ENCODE assay signal across 18 mouse cellular contexts in the genomic region with DNA sequence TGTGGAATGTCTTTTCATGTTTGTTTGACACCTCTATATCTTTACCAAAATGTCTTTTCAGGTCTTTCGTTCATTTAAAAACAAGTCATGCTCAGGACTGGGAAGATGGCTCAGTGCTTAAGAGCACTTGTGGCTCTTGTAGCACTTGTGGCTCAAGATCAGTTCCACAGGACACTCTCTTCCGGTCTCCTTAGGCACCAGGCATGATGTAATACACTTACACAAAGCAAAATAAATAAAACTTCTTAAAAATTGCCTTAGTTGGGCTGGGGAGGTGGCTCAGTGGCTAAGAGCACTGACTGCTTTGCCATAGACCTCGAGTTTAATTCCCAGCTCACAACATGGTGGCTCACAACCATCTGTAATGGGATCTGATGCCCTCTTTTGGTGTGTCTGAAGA. TPM values are rescaled to one million over a fixed set of nuclear protein-coding genes. Genes with fewer than 3 reads are reported as not detected.
"Had no signal": no experiment of that assay in that cellular context is flagged by ENCODE, and none has a peak within 500 bp of the region (broad histone marks: within the 10 kb centered on the region; RNA-seq: fewer than 3 reads in every experiment).

No protein-coding gene starts in this region.

- H3K4me3 ChIP-seq: neural tube, embryonic 13.5 days; neural tube, embryonic 15.5 days; stomach, embryonic 15.5 days had no signal

- H3K9ac ChIP-seq: neural tube, embryonic 13.5 days; neural tube, embryonic 15.5 days; stomach, embryonic 15.5 days had no signal

- H3K4me1 ChIP-seq: neural tube, embryonic 13.5 days; neural tube, embryonic 15.5 days; stomach, embryonic 15.5 days had no signal

- H3K27me3 ChIP-seq: neural tube, embryonic 13.5 days; neural tube, embryonic 15.5 days; stomach, embryonic 15.5 days had no signal

- H3K27ac ChIP-seq: neural tube, embryonic 13.5 days; neural tube, embryonic 15.5 days; stomach, embryonic 15.5 days; stomach, postnatal 0 days had no signal

- H3K4me2 ChIP-seq: neural tube, embryonic 13.5 days; neural tube, embryonic 15.5 days; stomach, embryonic 15.5 days had no signal

- H3K36me3 ChIP-seq: neural tube, embryonic 13.5 days; neural tube, embryonic 15.5 days; stomach, embryonic 15.5 days had no signal

- H3K9me3 ChIP-seq: neural tube, embryonic 13.5 days; neural tube, embryonic 15.5 days; stomach, embryonic 15.5 days had no signal

- DNase-seq: retina, postnatal 1 day; right cerebral cortex, adult 18-20 months; right cerebral cortex, postnatal 14 days; right cerebral cortex, postnatal 25 days; right cerebral cortex, postnatal 4 days; spleen, adult 18-20 months; thymus, adult 18-20 months; thymus, adult 2 months; thymus, postnatal 14 days; thymus, postnatal 25 days; thymus, postnatal 36 days; thymus, postnatal 4 days had no signal

RNA-seq across cellular contexts. Expression of gene Tmem269, which starts 56.7 kb away (rescaled TPM):
- total RNA-seq: neutrophil, adult 5-6 weeks had no signal
- polyA plus RNA-seq: neural tube, embryonic 13.5 days; stomach, embryonic 14.5 days; stomach, embryonic 15.5 days; thymus, adult 2 months had no signal
